Mouse (Mus musculus) midbrain, postnatal 0 days (tissue): ENCODE measurements at regions not wholly inside any gene's neighbourhood (a gene's known extent, or its start where the extent isn't known, plus 50 kb on each side); places are given as distances from the start of the nearest gene placed in this dataset.
A peak's percentile ranks its signal among the peaks of the same experiment; 100 is the strongest.

Experiments
- ATAC-seq: fragments of 200-750 bp; cut with Nextera tagmentation; 2 replicates; pipeline ENCODE4 v1.8.0; 2017; ENCODE audit warnings: moderate number of reproducible peaks, mild to moderate bottlenecking, moderate TSS enrichment, moderate library complexity; ENCODE audit not compliant: low FRiP score
- DNase-seq: peaks from one replicate; pipeline ENCODE4 v3.0.0-alpha.2; 2015; ENCODE audit warnings: low spot score
- H3K27ac ChIP-seq: fragments of 300-500 bp; sonication (generic); 2 replicates; pipeline ENCODE4 v1.5.1; 2014; ENCODE audit warnings: low read depth, mild to moderate bottlenecking, low read length, mixed read lengths
- H3K27me3 ChIP-seq: fragments of 300-500 bp; sonication (generic); 2 replicates; pipeline ENCODE4 v1.6.1; 2014; ENCODE audit warnings: low read length, control low read depth, mixed read lengths; ENCODE audit not compliant: insufficient read depth
- H3K36me3 ChIP-seq: fragments of 300-500 bp; sonication (generic); 2 replicates; pipeline ENCODE4 v1.6.1; 2014; ENCODE audit warnings: low read length, control low read depth, mixed read lengths; ENCODE audit not compliant: insufficient read depth
- H3K4me1 ChIP-seq: fragments of 300-500 bp; sonication (generic); 2 replicates; pipeline ENCODE4 v1.6.1; 2014; ENCODE audit warnings: mild to moderate bottlenecking, control low read depth, antibody characterized with exemption, low read length, mixed read lengths; ENCODE audit not compliant: insufficient read depth
- H3K4me2 ChIP-seq: fragments of 300-500 bp; sonication (generic); 2 replicates; pipeline ENCODE4 v1.6.1; 2014; ENCODE audit warnings: low read depth, mild to moderate bottlenecking, low read length, mixed read lengths; ENCODE audit not compliant: poor library complexity, severe bottlenecking
- H3K4me3 ChIP-seq: fragments of 300-500 bp; sonication (generic); 2 replicates; pipeline ENCODE4 v1.5.1; 2014; ENCODE audit warnings: low read depth, mild to moderate bottlenecking, low read length, moderate library complexity
- H3K9ac ChIP-seq: fragments of 300-500 bp; sonication (generic); replicated peaks from 2 replicates; pipeline ENCODE4 v1.6.1; 2014; ENCODE audit warnings: mild to moderate bottlenecking, low read length, moderate library complexity, mixed read lengths; ENCODE audit not compliant: poor library complexity, severe bottlenecking
- H3K9me3 ChIP-seq: fragments of 300-500 bp; sonication (generic); 2 replicates; pipeline ENCODE4 v1.6.1; 2016; ENCODE audit warnings: low read length, control low read depth
- CTCF ChIP-seq: IDR thresholded peaks from 2 replicates; pipeline ENCODE4 v1.5.1; 2016; ENCODE audit warnings: antibody characterized with exemption, mild to moderate bottlenecking
- WGBS: fragments of 180-500 bp; shearing (Covaris S2); extraction: QIAGEN DNeasy Blood & Tissue Kit; methylation state at CpG from one replicate; pipeline ENCODE4 v1.1.7; 2014; 5-methylcytosine and 5-hydroxymethylcytosine counted together

DNA sequence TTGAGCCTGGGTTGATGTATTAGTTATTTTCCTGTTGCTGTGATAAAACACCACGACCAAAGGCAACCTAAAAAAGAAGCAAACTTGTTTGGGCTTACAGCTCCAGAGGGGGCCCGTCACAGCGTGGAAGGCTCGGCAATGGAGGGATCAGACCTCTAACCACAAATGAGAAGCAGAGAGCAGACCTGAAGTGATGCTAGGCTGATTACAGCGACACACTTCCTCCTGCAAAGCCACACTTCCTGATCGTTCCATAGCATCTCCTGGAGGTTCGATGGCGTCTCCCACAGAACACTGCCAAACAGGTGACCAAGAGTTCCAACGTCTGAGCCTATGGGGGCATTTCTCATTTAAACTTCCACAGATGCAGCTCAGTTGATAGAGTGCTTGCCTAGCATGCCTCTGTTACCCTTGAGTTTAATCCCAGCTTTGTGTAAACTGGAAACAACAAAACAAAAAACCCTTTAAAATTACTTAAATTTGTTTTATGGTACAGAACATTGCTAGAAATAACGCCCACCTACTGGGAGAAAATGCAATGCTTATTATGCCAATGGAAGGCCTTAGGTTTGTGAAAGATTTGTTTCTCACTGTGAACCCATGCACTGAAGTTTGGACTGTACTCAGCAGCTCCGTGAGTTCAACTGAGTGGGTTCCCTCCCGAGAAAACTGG, 87.2 kb upstream of the Xpo1 start:
- H3K9ac ChIP-seq, result no peak overlapping the region
- H3K9me3 ChIP-seq, result no peaks in the 10 kb centered on the region
- H3K36me3 ChIP-seq, result no peaks in the 10 kb centered on the region
- no peak overlapping the region for H3K4me3 ChIP-seq
- TF ChIP-seq CTCF, result no peak
- H3K27ac ChIP-seq, result no peak overlapping the region
- DNase-seq (no peak), ATAC-seq (no peak)
- H3K4me1 ChIP-seq, result no peaks in the 10 kb centered on the region
- H3K27me3 ChIP-seq, result no peaks in the 10 kb centered on the region
- 83% methylated on average over 12 of the region's 12 CpGs for WGBS
- no peak overlapping the region for H3K4me2 ChIP-seq

DNA sequence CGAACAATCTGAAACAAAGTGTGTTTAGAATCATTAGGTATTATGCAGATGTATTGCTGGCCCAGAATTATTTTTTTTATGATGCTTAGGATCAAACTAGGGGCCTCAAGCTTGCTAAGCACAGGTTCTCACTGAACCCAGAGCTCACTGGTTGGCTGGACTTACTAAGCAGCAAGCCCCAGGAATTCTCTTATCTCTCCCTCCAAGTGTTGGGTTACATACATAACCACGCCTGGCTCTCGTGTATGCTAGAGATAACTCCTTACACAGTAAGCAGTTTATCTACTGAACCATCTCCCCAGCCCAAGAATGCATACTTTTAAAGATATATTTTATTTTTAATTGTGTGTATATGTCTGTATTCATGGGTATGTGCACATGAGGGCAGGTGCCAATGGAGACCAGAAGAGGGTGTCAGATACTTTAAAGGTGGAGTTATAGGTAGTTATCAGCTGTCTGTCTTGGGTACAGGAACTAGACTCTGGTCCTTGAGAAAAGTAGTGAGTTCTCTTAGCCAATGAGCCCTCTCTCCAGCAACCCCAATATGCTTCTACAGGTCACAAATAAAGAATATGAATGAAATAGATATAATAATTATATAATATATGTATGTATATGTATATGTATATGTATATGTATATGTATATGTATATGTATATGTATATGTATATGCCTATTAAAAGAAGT, 86.0 kb upstream of the Xpo1 start:
- Histone ChIP-seq H3K4me1 (no peaks in the 10 kb centered on the region), H3K36me3 (no peaks in the 10 kb centered on the region), H3K4me3 (no peak overlapping the region), H3K27me3 (no peaks in the 10 kb centered on the region), H3K4me2 (no peak overlapping the region), H3K9ac (no peak overlapping the region), H3K9me3 (no peaks in the 10 kb centered on the region), H3K27ac (no peak overlapping the region)
- ATAC-seq (no peak), DNase-seq (no peak)
- 79% methylated on average over 3 of the region's 3 CpGs for WGBS
- no peak for TF ChIP-seq CTCF

DNA sequence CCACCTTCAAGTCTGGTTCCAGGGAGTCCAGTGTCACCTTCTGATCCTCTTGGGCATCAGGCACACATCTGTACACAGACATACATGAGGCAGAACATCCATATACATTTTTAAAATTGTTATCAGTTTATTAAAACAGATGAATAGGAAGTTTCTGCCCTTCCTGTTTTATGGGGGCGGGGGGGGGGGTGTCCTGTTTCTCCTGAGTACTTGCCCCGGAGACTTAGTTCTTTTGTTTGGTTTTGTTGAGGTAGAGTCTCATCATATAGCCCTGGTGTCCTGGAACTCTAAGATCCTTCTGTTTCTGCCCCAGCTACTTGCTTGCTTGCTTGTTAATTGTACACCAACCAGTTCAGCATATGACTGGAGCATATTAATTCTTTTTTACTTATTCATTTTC, 85.0 kb upstream of the Xpo1 start:
- no peak overlapping the region for H3K4me2 ChIP-seq
- WGBS, result 67% methylated on average over 2 of the region's 2 CpGs
- no peak overlapping the region for H3K27ac ChIP-seq
- H3K4me3 ChIP-seq, result no peak overlapping the region
- no peak for TF ChIP-seq CTCF
- no peaks in the 10 kb centered on the region for H3K9me3 ChIP-seq
- H3K4me1 ChIP-seq, result no peaks in the 10 kb centered on the region
- H3K36me3 ChIP-seq, result no peaks in the 10 kb centered on the region
- no peaks in the 10 kb centered on the region for H3K27me3 ChIP-seq
- no peak for DNase-seq
- H3K9ac ChIP-seq, result no peak overlapping the region
- ATAC-seq, result no peak

DNA sequence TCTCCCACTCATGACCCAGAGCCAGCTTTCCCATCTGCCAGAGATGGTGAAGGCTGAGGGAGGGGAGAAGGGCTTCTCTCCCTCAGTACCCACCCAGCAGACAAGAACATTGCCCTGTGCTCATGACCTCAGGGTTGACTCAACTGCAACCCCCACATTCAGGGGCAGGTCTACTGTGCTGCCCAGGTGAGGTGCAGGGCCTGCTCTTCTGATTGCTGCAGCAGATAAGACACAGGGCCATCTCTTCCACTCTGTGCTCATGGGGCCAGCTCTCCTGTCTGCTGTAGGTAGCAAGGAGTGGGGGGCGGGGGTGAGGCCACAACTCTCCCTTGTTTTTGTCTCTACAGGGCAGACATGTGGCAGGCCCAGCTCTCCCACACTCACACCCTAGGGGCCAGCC, 84.1 kb upstream of the Xpo1 start:
- no peaks in the 10 kb centered on the region for H3K4me1 ChIP-seq
- no peak overlapping the region for H3K4me3 ChIP-seq
- DNase-seq, result no peak
- H3K27ac ChIP-seq, result no peak overlapping the region
- TF ChIP-seq CTCF, result no peak
- no peaks in the 10 kb centered on the region for H3K36me3 ChIP-seq
- H3K9ac ChIP-seq, result no peak overlapping the region
- 63% methylated on average over 1 of the region's 1 CpGs for WGBS
- H3K9me3 ChIP-seq, result no peaks in the 10 kb centered on the region
- no peaks in the 10 kb centered on the region for H3K27me3 ChIP-seq
- H3K4me2 ChIP-seq, result no peak overlapping the region
- ATAC-seq, result no peak

DNA sequence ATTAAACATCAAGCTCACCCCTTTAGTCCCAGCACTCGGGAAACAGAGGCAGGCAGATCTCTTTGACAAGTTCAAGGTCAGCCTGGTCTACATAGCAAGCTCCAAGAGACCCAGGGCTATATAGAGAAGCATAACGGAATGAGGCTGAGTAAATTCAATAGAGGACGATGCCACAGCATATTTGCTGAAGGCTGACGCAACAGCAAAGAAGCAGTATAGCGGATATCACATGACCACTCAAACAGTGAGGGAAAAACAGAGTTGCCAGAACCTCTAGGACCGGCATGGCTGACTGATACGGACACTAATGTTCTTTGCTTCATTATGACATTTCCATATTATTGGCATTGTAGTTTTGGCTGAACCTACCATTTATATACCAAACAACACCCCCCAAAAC, 74.2 kb upstream of the Xpo1 start:
- H3K4me1 ChIP-seq, result no peaks in the 10 kb centered on the region
- H3K9me3 ChIP-seq, result 0 out of 2 replicates have a peak, but pooled peaks cover 5% of the 10 kb centered on the region
- DNase-seq, result no peak
- H3K27me3 ChIP-seq, result no peaks in the 10 kb centered on the region
- H3K4me2 ChIP-seq, result no peak overlapping the region
- no peak overlapping the region for H3K9ac ChIP-seq
- 88% methylated on average over 7 of the region's 7 CpGs for WGBS
- H3K27ac ChIP-seq, result no peak overlapping the region
- no peak for TF ChIP-seq CTCF
- no peak overlapping the region for H3K4me3 ChIP-seq
- ATAC-seq, result no peak
- no peaks in the 10 kb centered on the region for H3K36me3 ChIP-seq

DNA sequence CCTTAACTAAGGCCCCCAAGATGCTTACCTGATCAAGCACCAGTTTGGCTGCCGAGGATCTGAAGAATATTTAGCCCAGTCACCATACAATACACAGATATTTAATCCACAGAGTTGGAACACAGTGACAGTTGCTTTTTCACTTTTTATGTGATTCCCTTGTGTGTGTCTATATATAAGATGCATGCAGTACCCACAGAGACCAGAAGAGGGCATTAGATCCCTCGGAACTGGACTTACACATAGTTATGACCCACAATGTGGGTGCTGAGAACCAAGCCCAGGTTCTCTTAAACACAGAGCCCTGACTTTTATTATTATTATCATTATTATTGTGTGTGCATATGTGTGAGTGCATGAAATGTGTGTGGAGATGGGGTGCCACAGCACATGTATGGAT, 70.6 kb upstream of the Xpo1 start:
- Histone ChIP-seq H3K9ac (no peak overlapping the region), H3K4me1 (no peaks in the 10 kb centered on the region), H3K4me2 (no peak overlapping the region), H3K36me3 (no peaks in the 10 kb centered on the region), H3K27ac (no peak overlapping the region), H3K27me3 (no peaks in the 10 kb centered on the region), H3K9me3 (0 out of 2 replicates have a peak, but pooled peaks cover 5% of the 10 kb centered on the region), H3K4me3 (no peak overlapping the region)
- WGBS, result 91% methylated on average over 2 of the region's 2 CpGs
- DNase-seq, result no peak
- no peak for ATAC-seq
- TF ChIP-seq CTCF, result 0 out of 2 replicates have a peak, but pooled peaks have one; percentile 9
